Mouse (Mus musculus): ENCODE results near the gene Myoz2. TPM values are rescaled to one million over a fixed set of nuclear protein-coding genes. Genes with fewer than 3 reads are reported as not detected.
A peak's percentile ranks its signal among the peaks of the same experiment; 100 is the strongest.

Gene Myoz2
- not detected in 2 replicates for total RNA-seq (2017)

- no peak for ATAC-seq (ENCODE audit: extremely low read depth, insufficient number of reproducible peaks, low FRiP score, poor library complexity, severe bottlenecking)
Observed at GRCm38 (mm10) chr3:123034752-123035151, at the start of gene Myoz2. Gene Myoz2, minus strand, starts transcription at chr3:123035015.

DNA sequence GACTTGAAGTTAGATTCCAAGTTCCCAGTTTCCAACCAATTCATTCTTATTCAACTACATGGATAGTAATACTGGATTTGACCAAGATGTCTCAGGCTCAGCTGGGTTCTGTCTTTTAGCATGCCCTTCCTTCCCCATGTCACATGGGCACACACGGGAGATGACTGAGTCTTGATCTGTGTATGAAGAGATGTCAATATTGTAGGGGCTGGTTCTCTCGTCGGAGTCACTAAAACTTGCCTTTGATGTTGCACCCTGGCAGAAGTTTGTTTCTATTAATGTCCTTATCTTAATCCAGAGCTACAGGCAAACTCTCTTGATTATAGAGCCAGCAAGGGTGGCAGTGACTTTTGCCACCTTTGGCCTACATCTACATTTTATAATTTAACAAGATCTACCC, 46.9 kb upstream of the Myoz2 start:
- no peak for ATAC-seq (ENCODE audit: extremely low read depth, insufficient number of reproducible peaks, low FRiP score, poor library complexity, severe bottlenecking)

GRCm38 (mm10) chr3:123080943-123081342, 46.1 kb upstream of the Myoz2 start:
- no peak for ATAC-seq (ENCODE audit: extremely low read depth, insufficient number of reproducible peaks, low FRiP score, poor library complexity, severe bottlenecking)

- ATAC-seq (ENCODE audit: extremely low read depth, insufficient number of reproducible peaks, low FRiP score, poor library complexity, severe bottlenecking), result no peak
Observed at GRCm38 (mm10) chr3:123080017-123080725, 45.4 kb upstream of the Myoz2 start.

GRCm38 (mm10) chr3:123075759-123076158, 40.9 kb upstream of the Myoz2 start:
- ATAC-seq (ENCODE audit: extremely low read depth, insufficient number of reproducible peaks, low FRiP score, poor library complexity, severe bottlenecking), result no peak

- ATAC-seq (ENCODE audit: extremely low read depth, insufficient number of reproducible peaks, low FRiP score, poor library complexity, severe bottlenecking), result no peak
Observed at GRCm38 (mm10) chr3:123075034-123075433, 40.2 kb upstream of the Myoz2 start.

GRCm38 (mm10) chr3:123073351-123073750, 38.5 kb upstream of the Myoz2 start:
- ATAC-seq (ENCODE audit: extremely low read depth, insufficient number of reproducible peaks, low FRiP score, poor library complexity, severe bottlenecking), result no peak

DNA sequence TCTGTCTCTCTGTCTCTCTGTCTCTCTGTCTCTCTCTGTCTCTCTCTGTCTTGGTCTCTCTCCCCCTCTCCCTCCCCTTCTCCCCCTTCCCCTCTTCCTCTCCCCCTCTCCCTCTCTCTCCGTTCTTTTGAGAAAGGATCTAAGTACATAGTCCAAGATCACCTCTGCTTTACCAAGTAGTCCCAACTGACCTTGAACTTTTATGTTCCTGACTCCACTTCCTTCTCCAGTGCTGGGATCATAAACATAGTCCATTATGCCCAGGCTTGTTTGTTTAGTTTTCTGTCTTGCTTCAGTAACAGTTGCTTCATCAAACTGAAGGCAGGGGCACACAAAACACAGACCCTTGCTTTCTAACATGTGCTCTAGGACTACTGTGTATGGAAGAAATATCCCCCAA, 37.7 kb upstream of the Myoz2 start:
- ATAC-seq (ENCODE audit: extremely low read depth, insufficient number of reproducible peaks, low FRiP score, poor library complexity, severe bottlenecking), result no peak

DNA sequence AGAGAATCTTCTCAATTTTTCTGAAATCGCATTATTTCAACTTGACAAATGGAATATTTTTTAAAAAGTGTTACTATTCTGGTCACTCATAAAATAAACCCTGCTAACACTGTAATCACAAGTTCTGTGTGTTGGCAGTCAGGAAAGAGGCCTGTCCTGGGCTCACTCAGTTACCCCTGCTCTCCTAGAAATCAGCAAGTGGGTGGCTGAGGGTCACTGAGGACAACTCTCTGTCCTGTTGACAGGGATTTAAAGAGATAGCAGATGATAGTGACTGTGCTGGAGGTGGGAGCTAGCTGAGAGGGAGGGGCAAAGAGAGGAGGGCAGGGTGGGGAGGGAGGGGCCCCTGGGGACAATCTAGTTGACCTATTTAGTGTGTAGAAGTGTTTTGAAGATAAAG, 36.2 kb upstream of the Myoz2 start:
- no peak for ATAC-seq (ENCODE audit: extremely low read depth, insufficient number of reproducible peaks, low FRiP score, poor library complexity, severe bottlenecking)

GRCm38 (mm10) chr3:123066836-123067235, 32.0 kb upstream of the Myoz2 start:
- no peak for ATAC-seq (ENCODE audit: extremely low read depth, insufficient number of reproducible peaks, low FRiP score, poor library complexity, severe bottlenecking)

- no peak for ATAC-seq (ENCODE audit: extremely low read depth, insufficient number of reproducible peaks, low FRiP score, poor library complexity, severe bottlenecking)
Observed at GRCm38 (mm10) chr3:123065466-123065865, 30.7 kb upstream of the Myoz2 start.

- ATAC-seq (ENCODE audit: extremely low read depth, insufficient number of reproducible peaks, low FRiP score, poor library complexity, severe bottlenecking), result no peak
Observed at GRCm38 (mm10) chr3:123064186-123064585, 29.4 kb upstream of the Myoz2 start.

DNA sequence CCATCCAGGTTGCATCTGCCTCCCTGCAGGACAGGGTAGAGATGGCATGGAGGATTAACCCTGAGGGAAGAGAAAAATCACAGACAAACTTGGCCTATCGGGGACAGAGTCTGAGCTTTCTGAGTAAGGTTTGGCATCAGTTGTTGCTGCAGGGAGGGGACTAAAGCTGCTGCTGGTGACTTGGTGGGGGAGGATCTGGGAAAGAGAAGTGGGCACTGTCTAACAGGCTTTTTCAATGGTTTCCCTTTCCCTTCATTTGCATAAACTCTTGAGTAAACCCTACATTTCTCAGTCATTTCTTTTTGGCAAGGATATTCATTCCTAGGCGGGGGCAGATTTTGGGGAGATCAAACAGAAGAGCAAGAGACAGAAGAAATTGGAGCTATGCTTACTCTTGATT, 27.1 kb upstream of the Myoz2 start:
- ATAC-seq (ENCODE audit: extremely low read depth, insufficient number of reproducible peaks, low FRiP score, poor library complexity, severe bottlenecking), result no peak

DNA sequence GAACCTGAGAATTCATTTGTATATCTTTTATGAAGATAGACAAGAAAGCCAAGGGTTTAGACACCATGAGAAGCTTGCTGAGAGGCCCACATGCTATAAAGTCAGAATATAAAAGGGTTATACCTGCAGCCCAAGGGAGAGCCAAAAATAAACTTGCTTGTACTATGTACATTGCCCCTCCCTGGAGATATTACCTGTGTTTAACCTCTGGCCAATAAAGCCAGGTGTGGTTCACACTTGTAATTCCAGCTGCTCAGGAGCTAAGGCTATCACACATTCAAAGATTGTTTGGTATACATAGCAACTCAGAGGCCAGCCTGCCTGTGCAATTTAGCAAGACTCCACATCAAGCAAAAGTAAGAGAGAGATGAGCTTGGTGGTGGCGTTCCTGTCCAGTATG, 24.0 kb upstream of the Myoz2 start:
- ATAC-seq (ENCODE audit: extremely low read depth, insufficient number of reproducible peaks, low FRiP score, poor library complexity, severe bottlenecking), result no peak

GRCm38 (mm10) chr3:123054178-123054577, 19.4 kb upstream of the Myoz2 start:
- ATAC-seq (ENCODE audit: extremely low read depth, insufficient number of reproducible peaks, low FRiP score, poor library complexity, severe bottlenecking), result no peak

GRCm38 (mm10) chr3:123053192-123053938, 18.6 kb upstream of the Myoz2 start:
- 0 out of 2 replicates have a peak, but pooled peaks have one; percentile 23 for ATAC-seq (ENCODE audit: extremely low read depth, insufficient number of reproducible peaks, low FRiP score, poor library complexity, severe bottlenecking)

DNA sequence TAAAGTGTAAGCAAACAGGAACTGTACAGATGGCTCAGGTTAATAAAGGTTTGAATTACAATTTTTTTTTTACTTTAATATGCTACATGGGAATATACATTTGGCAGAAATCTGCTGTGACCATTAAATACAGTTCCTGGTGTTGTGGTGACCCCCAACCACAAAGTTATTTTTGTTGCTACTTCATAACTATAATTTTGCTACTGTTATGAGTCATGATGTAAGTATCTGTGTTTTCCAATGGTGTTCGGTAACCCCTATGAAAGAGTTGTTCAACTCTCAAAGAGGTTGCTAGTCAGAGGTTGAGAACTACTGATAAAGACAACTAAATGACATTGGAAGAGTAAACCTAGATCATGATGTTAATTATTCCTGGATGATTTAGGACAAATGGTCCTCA, 7.5 kb upstream of the Myoz2 start:
- no peak for ATAC-seq (ENCODE audit: extremely low read depth, insufficient number of reproducible peaks, low FRiP score, poor library complexity, severe bottlenecking)

GRCm38 (mm10) chr3:123033804-123034203, 1.0 kb downstream of the Myoz2 start:
- no peak for ATAC-seq (ENCODE audit: extremely low read depth, insufficient number of reproducible peaks, low FRiP score, poor library complexity, severe bottlenecking)

DNA sequence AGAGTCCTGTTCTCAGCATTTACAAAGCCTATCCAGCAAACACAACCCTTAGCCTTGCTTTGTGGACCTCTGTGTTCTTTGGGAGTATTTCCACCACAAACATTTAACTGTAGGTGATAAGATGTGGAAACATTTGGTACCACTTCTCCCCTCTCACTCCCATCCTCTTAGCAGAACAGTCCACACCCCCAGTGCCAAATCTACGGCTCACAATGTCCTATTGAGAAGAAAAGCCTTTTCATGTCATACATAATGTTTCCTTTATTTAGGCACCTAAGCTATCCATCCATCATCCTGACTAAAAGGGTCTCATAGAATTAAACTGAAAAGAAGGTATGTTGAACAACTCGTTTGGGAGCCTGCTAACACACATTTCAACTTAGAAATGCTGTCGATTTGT, 9.2 kb downstream of the Myoz2 start:
- ATAC-seq (ENCODE audit: extremely low read depth, insufficient number of reproducible peaks, low FRiP score, poor library complexity, severe bottlenecking), result no peak

GRCm38 (mm10) chr3:123024496-123025234, 10.2 kb downstream of the Myoz2 start:
- no peak for ATAC-seq (ENCODE audit: extremely low read depth, insufficient number of reproducible peaks, low FRiP score, poor library complexity, severe bottlenecking)
